Mouse (Mus musculus): ENCODE data around the gene Gpr15.

The Gpr15 gene

DNA sequence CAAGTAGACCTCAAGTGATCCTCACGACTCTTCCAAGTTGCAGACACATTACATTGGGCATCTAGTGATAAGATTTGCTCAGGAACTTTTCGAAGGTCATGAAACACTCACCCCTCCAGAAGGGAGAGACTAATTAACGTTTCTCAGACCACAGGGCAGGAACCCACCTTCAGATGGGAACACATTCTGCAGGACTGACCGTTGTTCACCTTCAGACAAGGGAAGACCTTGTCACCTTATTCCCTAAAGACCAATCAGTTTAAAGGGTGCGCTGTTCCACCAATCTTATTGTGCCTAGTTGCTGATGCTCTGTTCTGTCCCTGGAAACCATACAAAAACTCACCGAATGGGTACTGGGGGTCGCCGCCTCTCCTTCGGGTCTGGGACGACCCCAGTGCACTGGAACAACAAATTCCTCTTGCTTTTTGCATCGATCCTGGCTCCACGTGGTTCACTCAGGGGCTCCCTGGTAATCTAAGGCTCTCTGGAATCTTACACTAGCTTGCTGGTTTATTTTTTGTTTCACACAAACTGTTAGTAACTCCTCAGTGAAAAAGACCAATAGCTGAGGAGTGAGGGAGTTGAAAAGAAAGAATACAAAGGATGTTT is 17.9 kb downstream of the Gpr15 start:
- no peak for DNase-seq

DNA sequence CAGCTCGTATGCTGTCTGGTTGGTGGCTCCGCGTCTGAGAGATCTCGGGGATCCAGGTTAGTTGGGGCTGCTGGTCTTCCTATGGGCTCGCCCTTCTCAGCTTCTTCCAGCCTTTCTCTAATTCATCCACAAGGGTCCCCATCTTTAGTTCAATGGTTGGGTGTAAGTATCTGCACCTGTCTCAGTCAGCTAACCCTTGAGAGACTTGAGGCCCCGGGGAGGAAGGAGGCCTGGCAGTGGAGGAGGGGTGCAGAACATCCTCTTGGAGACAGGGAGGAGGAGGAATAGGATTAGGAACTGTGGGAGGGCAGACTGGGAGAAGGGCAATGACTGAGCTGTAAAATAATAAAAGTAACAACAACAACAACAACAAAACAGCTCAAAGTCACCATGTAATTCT is 18.7 kb downstream of the Gpr15 start:
- no peak for DNase-seq

DNA sequence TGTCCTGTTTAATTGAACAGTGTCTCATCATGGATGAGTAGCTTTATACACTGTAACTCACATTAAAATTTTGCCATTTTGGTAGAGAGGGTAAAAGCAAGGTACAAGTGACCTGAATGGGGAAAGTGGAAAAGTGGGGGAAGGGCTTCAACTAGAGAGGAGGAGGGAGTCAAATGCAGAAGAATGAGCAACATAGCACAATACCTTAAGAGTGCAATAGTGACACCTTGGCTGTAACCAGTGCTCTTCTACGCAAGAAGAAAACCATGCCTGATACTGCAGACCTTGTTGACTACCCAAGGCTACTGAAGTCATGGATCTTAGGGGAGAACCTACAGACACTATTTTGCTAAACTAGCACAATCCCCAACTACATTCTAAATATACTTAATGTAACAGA is 21.6 kb downstream of the Gpr15 start:
- no peak for DNase-seq

DNA sequence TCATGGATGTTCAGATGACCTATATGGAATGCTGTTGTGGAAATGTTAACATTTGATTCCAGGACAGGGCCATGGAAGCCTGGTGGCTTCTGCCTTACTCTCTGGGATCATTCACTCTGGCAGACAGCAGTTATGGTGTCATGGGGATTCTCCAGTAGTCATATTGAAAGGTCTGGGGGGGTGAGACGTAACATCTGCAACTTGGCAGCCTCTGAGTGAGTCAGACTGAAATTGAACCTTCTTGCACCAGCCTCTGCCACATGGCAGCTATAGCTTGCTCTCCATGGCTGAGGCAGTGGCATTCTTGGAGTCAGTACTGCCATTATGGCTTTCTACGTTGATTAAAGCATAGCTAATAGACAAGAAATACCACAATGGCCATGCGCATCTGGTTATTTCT is 22.1 kb downstream of the Gpr15 start:
- no peak for DNase-seq

DNA sequence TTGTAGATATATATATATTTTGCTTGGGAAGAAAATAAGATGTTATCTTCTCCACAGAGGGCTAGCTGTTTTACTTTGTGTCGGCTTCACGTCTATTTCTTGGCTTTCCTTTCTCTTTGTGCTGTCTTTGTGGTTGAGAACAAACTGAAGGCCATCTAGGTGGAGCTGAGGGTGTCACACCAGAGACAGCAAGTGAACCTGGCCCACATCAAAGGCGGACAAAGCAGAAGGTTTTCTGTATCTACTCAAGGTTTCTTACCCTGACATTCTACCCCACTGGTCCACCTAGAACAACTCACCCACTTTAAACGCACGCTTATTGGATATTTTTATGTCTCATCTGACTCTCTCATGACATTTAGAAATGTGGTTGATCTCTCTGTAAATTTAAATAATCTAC is 24.8 kb downstream of the Gpr15 start:
- no peak for DNase-seq

DNA sequence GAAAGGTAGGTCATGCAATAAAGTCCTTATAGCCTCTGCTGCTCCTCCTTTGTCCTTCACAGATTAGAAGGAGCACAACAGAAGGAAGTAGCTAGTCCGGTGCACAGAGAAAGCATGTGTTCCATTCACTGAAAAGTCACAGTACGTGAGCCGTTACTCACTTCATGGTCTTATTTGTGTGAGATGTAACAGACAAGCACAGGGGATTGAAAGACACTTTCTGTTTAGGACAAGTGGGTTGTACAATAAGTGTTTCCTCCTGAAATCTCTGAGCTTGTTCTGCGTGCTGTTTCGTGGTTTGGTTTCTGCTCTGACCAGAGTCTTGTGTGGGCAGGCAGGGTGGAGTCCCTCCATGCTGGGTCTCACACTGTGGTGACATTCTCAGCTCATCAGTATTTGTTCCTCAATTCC is 28.5 kb downstream of the Gpr15 start:
- no peak for DNase-seq

DNA sequence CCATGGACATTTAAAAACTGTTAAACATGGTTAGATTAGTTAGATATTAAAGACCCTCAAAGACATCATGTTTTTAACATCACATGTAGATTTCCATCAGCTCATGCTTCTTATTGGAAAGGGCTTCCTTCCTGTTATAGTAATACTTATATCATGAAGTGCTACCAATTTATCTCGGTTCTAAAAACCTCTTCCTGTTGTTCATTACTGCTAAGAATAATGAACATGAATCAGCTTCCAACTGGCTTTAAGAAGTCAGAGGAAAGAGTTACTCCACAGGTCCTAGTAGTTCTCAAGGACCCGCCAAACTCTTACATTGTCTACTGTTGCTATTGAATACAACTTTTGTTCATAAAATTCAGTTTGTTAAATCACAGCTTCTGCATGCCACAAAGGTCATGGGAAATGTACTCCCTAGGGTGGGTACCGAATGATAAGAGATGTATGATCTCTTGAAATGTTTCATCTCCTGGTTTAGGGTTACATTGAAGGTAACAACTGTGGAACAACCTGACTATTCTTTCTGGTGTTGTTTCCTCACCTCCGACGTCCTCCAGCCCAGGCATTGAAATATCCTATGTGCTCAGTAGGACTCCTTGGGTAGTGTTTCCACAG is 29.2 kb downstream of the Gpr15 start:
- no peak for DNase-seq

DNA sequence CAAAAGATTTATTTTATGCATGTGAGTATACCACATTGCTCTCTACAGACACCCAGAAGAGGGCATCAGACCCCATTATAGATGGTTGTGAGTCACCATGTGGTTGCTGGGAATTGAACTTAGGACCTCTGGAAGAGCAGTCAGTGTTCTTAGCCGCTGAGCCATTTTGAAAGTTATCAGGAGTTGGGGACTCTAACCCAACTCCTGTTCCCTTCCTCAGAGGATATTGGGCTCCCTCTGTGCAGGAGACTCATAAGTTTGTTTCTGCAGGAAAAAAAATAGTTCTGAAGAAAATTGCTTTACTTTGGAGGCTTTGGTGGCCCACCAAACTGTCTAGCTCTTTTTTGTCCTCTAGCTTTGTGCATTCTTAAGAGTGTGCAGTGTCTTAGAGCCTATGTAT is 30.3 kb downstream of the Gpr15 start:
- DNase-seq: no peak

DNA sequence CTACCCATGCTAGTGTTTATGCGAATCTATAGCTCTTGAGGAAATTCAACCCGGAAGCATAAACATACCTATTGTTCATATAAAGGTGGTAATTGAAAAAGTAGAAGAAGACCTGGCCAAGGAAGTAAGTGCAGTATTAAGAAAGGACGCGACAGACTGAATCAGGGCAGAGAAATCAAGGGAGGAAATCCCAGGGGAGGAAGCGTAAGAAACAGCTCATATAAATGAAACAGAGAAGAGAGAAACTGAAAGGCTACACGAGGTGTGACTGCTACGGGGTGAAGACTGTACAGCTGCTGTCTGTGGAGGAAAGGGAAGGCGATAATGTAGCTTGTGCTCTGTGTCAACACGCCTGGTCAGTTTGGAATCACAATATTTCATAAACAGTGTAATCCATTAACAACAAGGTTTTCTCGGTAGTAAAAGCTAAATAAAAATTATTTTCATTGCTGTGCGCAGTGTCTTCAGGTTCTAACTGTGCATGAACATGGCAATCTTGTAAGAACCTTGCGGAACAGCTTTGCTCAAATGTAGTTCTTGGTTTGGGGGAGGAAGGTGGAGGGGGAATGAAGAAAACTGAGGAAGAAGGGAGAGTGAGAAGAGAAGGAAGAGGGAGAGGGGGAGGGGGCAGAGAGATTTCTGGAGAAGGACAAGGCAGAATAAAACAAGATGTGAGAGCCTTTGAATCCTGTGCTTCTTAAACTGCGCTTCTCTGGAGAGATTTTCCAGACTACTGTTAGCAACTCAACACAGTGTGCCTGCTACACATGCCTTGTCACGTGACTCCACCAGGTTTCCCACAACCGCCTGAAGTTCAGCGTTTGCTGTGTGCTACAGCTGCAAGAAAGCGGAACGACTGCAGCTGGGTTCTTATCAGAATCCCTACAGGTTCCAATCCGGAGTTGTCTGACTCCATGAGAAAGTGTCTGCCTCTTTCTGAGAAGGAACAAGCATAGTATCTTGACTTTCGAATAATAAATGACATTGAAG is 33.0 kb downstream of the Gpr15 start:
- DNase-seq: no peak

DNA sequence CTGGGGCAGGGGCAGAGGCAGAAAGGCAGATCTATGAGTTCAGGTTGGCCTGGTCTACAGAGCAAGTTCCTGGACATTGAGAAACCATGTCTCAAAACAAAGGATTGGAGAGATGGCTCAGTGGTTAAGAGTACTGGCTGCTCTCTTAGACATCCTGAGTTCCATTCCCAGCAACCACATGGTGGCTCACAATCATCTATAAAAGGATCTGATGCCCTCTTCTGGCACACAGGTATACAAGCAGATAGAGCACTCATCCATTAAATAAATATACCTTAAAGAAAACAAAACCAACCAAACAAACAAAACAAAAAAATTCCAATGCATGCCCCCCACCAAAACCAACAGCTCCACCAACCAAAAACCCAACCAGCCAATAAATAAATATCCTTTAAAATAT is 34.3 kb downstream of the Gpr15 start:
- no peak for DNase-seq

DNA sequence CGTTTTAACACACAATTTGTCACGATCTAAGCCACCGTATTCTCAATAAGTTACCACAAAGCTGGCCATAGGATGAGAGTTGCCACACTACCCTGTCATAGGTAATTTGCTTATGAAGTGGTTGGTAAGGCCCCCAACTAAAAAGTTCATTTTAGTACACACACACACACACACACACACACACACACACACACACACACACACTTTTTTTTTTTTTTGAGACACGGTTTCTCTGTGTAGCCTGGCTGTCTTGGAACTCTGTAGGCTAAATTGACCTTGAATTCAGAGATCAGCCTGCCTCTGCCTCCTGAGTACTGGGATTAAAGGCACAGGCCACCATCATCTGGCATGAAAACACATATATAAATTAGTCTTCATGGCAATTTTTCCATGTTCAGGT is 35.0 kb downstream of the Gpr15 start:
- no peak for DNase-seq

DNA sequence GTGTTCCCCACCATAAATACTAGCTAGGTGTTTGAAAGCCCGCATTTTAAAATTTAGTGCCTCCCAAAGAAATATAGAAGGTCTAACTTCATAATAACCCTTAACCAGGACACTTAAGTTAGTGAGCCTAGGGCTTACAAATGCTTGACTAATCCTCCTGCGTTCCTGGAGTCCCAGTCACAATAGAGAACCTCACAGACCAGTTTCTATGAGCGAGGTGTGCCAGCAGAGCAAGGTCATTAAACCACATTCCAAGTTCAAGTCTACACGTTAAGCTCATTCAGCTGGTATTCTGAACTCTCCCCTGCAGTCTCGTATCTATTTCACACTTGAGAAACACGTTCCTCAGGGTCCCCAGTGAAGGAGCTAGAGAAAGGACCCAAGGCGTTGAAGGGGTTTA is 36.0 kb downstream of the Gpr15 start:
- DNase-seq: no peak

DNA sequence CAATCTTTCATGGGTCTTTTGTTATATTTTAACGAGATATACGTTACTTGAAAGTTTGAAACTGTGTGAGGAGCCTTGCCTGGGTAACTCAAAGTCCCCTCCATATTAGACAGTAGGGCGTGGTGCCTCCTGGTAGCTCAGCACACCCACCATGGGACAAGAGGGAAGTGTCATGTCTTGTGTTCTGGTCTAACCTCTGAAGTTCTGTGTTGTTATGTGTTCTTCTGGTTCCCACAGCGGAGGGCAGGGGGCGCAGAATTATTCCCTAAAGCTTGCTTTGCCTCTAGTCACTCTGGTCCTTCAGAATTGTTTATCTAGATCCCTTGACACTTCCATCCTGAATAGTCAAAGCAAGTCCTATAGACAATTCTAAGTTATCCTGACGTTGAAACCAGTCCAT is 36.8 kb downstream of the Gpr15 start:
- no peak for DNase-seq

DNA sequence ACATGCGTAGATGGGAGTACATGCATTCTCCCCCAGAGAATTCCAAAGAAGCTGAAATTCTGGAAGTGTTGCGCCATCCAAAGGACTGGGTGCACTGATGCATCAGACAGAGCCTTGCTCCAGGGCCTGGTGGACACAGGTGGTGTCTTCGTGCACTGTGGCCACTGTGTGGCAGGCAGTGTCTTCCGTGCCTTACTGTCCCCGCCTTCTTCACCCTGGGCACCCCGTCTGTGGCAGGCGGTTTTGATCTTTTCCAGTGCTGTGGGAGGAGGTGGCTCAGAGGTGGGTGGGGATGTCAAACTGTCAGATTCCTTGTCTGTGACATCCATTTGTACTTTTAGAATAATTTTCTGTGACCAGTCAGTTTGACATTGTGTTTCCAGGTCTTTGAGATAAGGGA is 40.2 kb downstream of the Gpr15 start:
- DNase-seq: no peak

DNA sequence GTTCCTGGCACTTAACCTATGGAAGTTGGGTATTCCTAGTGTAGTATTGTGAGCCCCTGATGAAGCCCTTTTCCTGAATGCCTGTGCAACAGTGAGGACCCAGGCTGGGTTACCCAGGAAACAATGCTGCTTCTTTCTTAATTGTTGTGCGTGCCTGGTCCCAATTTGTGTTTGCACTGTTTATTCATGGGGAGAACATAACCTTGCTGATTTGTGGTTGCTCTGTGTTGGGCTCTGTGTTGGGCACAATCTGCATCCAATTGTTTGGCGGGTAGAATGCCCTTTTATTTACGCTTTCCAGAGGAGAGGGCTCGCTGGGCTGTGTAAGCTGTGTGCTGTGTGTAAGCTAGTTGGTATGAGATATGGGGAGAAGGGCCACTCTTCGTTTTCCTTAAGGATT is 41.4 kb downstream of the Gpr15 start:
- no peak for DNase-seq

DNA sequence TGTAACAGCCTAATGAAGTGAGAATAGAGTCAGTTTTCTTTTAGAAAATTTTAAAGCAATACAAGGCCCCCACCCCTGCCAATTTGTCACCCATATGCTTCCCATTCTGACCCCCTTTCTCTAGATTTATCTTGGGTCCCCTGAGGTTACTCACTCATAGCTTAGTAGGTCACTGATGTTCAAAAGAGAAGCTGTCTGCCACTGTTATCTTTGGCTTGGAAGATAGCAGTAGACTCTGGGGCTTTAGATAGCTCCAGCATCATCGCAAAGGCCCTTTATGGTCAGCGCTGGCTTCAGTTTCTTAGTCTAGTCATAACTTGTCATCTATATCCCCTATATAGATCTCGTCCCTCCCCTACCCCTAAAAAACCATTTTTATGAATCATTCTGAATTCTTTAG is 42.2 kb downstream of the Gpr15 start:
- no peak for DNase-seq

DNA sequence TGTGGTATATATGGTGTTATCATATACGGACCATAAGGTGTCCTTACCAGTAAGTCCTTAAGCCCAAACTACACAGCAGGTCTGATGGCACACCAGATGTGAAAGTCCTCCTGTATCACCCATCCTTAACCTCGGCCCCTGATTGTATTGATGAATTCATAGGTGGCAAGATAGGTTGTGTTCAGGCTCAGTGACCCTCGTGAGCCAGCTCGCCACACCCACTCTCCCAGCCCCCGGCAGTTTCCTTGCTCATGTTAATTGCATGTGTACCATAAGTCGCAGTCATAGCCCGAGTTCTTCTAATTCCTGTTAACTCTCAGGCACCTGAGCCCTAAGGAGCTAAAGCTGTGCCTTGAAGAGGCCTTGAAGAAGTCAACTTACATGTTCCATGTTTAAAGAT is 42.7 kb downstream of the Gpr15 start:
- no peak for DNase-seq

DNA sequence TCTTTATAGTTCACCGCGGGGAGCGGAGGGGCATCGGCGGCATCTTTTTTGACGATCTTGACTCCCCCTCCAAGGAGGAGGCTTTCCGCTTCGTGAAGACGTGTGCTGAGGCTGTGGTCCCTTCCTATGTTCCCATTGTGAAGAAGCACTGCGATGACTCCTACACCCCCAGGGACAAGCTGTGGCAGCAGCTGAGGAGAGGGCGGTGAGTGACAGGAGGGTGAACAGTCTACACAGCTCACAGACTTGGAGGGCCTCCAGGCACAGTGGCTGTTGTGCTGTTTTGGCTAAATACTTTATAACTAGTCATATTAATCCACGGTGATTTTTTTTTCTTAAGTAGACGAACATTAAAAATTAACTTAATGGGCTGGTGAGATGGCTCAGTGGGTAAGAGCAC is 43.6 kb downstream of the Gpr15 start:
- DNase-seq: no peak

DNA sequence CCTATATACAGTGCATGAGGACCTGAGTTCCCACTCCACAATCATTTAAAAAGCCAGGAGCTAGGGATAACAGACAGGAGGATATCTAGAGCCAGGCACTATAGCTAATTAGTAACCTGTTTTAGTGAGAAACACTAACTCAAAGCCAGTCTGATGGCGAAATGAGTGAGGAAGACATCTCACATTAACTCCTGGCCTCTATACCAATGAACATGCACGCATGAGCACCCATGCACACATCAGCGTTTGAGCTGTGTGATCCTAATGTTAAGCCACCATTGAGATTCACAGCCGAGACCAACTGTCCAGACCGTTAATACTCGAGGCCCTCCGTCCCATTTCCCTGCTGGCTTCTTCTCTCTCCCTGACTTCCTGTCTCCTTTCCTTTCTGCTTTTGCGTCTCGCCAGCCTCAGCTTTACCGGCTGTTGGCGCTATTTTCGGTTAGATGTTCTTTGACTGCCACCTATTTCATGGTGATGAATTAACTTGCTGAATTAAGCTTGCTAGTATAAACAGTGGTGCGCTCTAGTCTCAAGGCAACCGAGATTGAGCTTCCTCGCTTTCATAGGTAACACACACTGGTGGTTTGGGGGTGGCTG is 45.0 kb downstream of the Gpr15 start:
- DNase-seq: no peak

DNA sequence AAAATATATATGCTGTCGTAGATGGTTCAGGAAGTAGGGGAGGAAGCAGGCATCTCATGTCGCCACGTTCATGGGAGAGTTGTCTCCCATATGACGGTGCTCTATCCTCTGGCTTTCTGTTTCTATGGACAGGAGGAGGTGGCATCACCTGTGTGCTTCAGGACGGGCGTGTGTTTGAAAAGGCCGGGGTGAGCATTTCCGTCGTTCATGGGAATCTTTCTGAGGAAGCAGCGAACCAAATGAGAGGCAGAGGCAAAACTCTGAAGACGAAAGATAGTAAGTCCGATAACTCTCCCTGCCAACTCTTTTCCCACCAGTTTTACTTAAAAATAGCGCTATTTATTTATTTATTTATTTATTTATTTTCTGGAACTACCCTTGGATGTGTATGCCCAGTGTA is 46.5 kb downstream of the Gpr15 start:
- no peak for DNase-seq

DNA sequence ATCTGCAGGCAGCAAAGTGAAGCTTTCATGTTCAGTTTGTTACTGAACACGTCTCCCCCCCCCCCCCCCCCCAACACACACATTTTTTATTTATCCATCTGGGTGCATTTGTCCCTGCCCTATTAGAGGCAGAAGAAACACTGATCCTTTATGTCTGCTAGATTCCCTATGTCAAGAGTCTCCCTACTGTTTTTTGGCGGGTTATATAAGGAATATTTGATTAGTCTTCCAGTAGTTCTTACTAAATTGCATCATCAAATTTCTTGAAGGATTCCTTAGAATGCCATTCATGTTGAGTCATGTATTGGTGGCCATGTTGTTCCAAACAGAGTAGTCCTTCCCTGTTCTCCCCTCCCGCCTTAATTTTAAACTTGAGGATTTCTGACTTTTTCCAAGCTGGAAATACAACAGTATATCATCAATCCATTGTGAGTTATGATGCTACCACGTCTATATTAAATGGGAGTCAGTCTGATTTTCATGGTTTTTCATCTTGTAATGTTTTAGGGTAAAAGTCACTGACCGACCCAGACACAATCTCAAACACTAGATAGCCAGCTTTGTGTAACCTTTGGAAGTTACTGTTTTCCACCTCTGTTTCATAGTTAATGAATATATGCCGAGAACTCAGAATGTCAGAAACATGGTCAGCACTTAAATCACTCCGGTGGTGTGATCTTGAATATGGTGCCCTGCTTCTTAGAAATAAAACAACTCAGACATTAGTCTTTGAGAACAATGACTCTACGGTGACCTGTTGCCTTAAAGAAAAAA is 47.5 kb downstream of the Gpr15 start:
- DNase-seq: no peak

DNA sequence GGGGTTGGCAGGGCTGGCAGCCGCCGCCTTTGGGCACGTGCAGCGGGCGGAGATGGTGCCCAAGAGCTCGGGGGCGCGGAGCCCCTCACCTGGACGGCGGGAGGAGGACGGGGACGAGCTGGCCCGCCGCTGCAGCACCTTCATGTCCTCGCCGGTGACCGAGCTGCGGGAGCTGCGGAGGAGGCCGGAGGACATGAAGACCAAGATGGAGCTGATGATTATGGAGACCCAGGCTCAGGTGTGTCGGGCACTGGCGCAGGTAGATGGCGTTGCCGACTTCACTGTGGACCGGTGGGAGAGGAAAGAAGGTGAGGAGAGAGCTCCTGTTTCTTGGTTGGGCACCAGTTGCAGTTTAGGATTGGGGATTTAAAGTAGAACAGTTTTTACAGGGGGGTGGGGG is 48.2 kb downstream of the Gpr15 start:
- DNase-seq: no peak
